Mouse (Mus musculus) brain, embryonic 14.5 days (tissue): ENCODE results near the gene Plet1.

Experiments
- CTCF ChIP-seq: fragments of 200-500 bp; IDR thresholded peaks from 2 replicates; pipeline ENCODE4 v1.5.1; 2012; ENCODE audit warnings: inconsistent platforms, mild to moderate bottlenecking, moderate library complexity, borderline replicate concordance; ENCODE audit not compliant: insufficient read depth, insufficient read length; ENCODE audit errors: extremely low read depth
- POLR2A ChIP-seq: fragments of 200-500 bp; IDR thresholded peaks from 2 replicates; pipeline ENCODE4 v1.6.1; 2012; ENCODE audit warnings: mild to moderate bottlenecking, inconsistent platforms, borderline replicate concordance; ENCODE audit not compliant: poor library complexity, insufficient read depth, insufficient read length, severe bottlenecking; ENCODE audit errors: extremely low read depth

DNA sequence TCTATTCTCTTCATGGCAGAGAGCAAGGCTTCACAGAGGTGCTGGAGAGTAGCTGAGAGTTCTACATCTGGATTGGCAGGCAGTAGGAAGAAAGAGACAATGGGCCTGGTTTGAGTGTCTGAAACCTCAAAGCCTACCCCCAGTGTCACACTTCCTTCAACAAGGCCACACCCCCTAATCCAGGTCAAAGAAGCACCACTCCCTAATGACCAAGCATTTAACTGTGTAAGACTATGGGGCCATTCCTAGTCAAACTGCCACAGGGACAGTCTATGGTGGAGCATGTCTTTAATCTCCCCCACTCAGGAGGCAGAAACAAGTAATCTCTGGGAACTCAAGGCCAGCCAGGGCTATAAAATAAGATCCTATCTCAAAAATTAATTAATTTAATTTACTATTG, 3.5 kb upstream of the Plet1 start:
- TF ChIP-seq CTCF (no peak), POLR2A (no peak)
